ENCODE assay signal across 8 mouse cellular contexts in the genomic region with DNA sequence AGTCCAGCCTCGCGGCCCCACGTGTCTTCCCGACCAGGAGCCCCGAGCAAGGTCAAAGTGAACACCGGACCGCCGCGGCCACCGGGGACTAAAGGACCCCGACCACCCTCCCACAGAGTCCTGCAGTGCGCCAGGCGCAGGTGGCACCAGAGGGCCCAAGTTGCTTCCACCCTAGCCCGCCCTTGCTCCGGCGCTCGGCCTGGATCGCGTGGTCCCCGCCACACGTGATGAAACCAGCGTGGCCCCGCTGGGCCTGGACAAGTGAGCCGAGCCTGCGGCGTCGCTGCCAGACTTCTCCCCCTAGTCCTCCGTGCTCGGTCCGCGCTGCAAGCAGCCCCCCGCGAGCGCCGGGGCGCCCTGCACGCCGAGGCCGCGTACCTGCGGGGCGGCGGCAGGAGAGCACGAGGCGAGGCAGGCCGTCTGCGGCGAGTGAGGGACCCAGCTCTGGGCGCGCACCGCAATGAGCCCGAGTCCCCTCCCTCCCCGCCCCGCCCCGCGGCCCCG. TPM values are rescaled to one million over a fixed set of nuclear protein-coding genes. Genes with fewer than 3 reads are reported as not detected.
DNase-seq lines count a peak whose midpoint lies in the region; ATAC-seq and TF ChIP-seq lines count a peak whose summit lies in the region.

No protein-coding gene starts in this region.

- H3K27me3 ChIP-seq in G1E (ENCODE audit: insufficient read depth, low read length) = no peaks in the 10 kb centered on the region
- H3K27me3 ChIP-seq in erythroblast, embryonic 14.5 days (ENCODE audit: control insufficient read depth) = no peaks in the 10 kb centered on the region
- no peaks in the 10 kb centered on the region for H3K27me3 ChIP-seq in limb, embryonic 15.5 days
- no peaks in the 10 kb centered on the region for H3K27me3 ChIP-seq in neural tube, embryonic 14.5 days (ENCODE audit: control insufficient read depth, insufficient read depth, low read length)

- H3K9me3 ChIP-seq in G1E (replicated peaks) = no peaks in the 10 kb centered on the region
- H3K9me3 ChIP-seq in erythroblast, embryonic 14.5 days (ENCODE audit: control insufficient read depth, low read length) = no peaks in the 10 kb centered on the region
- H3K9me3 ChIP-seq in limb, embryonic 15.5 days = no peaks in the 10 kb centered on the region
- H3K9me3 ChIP-seq in neural tube, embryonic 14.5 days (ENCODE audit: control insufficient read depth, low read length) = no peaks in the 10 kb centered on the region

- peak overlapping the region; percentile 57 for H3K4me2 ChIP-seq in limb, embryonic 15.5 days
- peak overlapping the region; percentile 94 for H3K4me2 ChIP-seq in neural tube, embryonic 14.5 days (ENCODE audit: low read depth, low read length)

- H3K9ac ChIP-seq in limb, embryonic 15.5 days = peak overlapping the region; percentile 97
- peak overlapping the region; percentile 88 for H3K9ac ChIP-seq in neural tube, embryonic 14.5 days (replicated peaks; ENCODE audit: low read depth, low read length)

- TF ChIP-seq CTCF in layer of hippocampus, adult 2 months (conservative IDR thresholded peaks at IDR 0.05) = no peak
- TF ChIP-seq CTCF in G1E (IDR thresholded peaks at IDR 0.05; ENCODE audit: low read depth, low read length) = no peak

- peak; percentile 29 to 43 for DNase-seq in layer of hippocampus, adult 2 months (ENCODE audit: low spot score in 2 of 2)
- no peak for DNase-seq in layer of hippocampus, postnatal 14 days (ENCODE audit: low spot score in 2 of 2)
- DNase-seq in G1E (ENCODE audit: low spot score) = peak; percentile 47
- peak; percentile 78 to 83 for DNase-seq in heart, postnatal 10 days
- no peak for DNase-seq in thymus, postnatal 0 days (ENCODE audit: low spot score)

- intact Hi-C loops in heart, postnatal 10 days (cut with DNase I) = loop anchor here (1.0 to 5.0 kb wide), 5 partner anchors 35 to 295 kb away; partner anchors contain the start of genes Coq10b, Mob4, Rftn2 and Sf3b1

- no peak for ATAC-seq in G1E (ENCODE audit: extremely low read depth, insufficient number of reproducible peaks, low FRiP score, poor library complexity, severe bottlenecking)
- ATAC-seq in limb, embryonic 15.5 days (ENCODE audit: insufficient number of reproducible peaks, low FRiP score, low TSS enrichment, low read depth) = peak; percentile 9; the same call in 1 of the 2 replicates
- peak; percentile 64 for ATAC-seq in neural tube, embryonic 14.5 days (ENCODE audit: low read depth)

- under 1% methylated on average over 55 of the region's 57 CpGs for whole genome bisulfite sequencing in limb, embryonic 15.5 days
- WGBS in neural tube, embryonic 14.5 days = under 1% methylated on average over 48 of the region's 57 CpGs

- H3K36me3 ChIP-seq in G1E (replicated peaks) = peaks cover 60% of the 10 kb centered on the region
- peaks cover 47% of the 10 kb centered on the region for H3K36me3 ChIP-seq in erythroblast, embryonic 14.5 days (ENCODE audit: control insufficient read depth)
- H3K36me3 ChIP-seq in limb, embryonic 15.5 days = peaks cover 37% of the 10 kb centered on the region
- peaks cover 31% of the 10 kb centered on the region for H3K36me3 ChIP-seq in neural tube, embryonic 14.5 days (ENCODE audit: control insufficient read depth, insufficient read depth, low read length)

- H3K4me3 ChIP-seq in layer of hippocampus, adult 2 months = peak overlapping the region; percentile 99
- H3K4me3 ChIP-seq in G1E (ENCODE audit: low read depth, low read length) = peak overlapping the region; percentile 91
- H3K4me3 ChIP-seq in erythroblast, embryonic 14.5 days (replicated peaks) = peak overlapping the region; percentile 95
- H3K4me3 ChIP-seq in limb, embryonic 15.5 days = peak overlapping the region; percentile 99
- peak overlapping the region; percentile 94 for H3K4me3 ChIP-seq in neural tube, embryonic 14.5 days (ENCODE audit: low read depth, low read length)

- peak overlapping the region; percentile 97 for H3K27ac ChIP-seq in layer of hippocampus, adult 2 months
- H3K27ac ChIP-seq in limb, embryonic 15.5 days = peak overlapping the region; percentile 96
- peak overlapping the region; percentile 94 for H3K27ac ChIP-seq in neural tube, embryonic 14.5 days (ENCODE audit: low read depth, low read length)

- peaks cover 55% of the 10 kb centered on the region for H3K4me1 ChIP-seq in G1E (ENCODE audit: insufficient read depth, low read depth, low read length)
- H3K4me1 ChIP-seq in erythroblast, embryonic 14.5 days (ENCODE audit: control insufficient read depth) = peaks cover 72% of the 10 kb centered on the region
- H3K4me1 ChIP-seq in limb, embryonic 15.5 days = peaks cover 22% of the 10 kb centered on the region
- peaks cover 14% of the 10 kb centered on the region for H3K4me1 ChIP-seq in neural tube, embryonic 14.5 days (ENCODE audit: control insufficient read depth, insufficient read depth, low read length)

RNA-seq across cellular contexts. Expression of gene Hspe1, which starts 0.5 kb away (rescaled TPM):
- total RNA-seq in layer of hippocampus, adult 2 months (2021) = 10 to 100 TPM; 92.2 to 97.4 TPM
- total RNA-seq in layer of hippocampus, postnatal 14 days (2021) = 10 to 100 TPM; 95.2 to 98.3 TPM
- total RNA-seq in G1E (2014; fragmentation: Nextera tagmentation) (166 and 187 TPM in 2 replicates), G1E (2017) (638 and 797 TPM in 2 replicates)
- 121 and 163 TPM in 2 replicates for polyA plus RNA-seq in G1E (2012)
- 8.0 and 8.4 TPM in 2 replicates for polyA plus RNA-seq in erythroblast, embryonic 14.5 days (2012)
- 100 to 1,000 TPM; 123 to 130 TPM for total RNA-seq in heart, postnatal 10 days (2021)
- 267 and 321 TPM in 2 replicates for polyA plus RNA-seq in limb, embryonic 15.5 days (2015; fragmentation: Nextera tagmentation; extraction: Ambion mirVana)
- polyA plus RNA-seq in neural tube, embryonic 14.5 days (2014; fragmentation: Nextera tagmentation; extraction: Ambion mirVana) = 245 and 250 TPM in 2 replicates
- polyA plus RNA-seq in thymus, postnatal 0 days (2015; fragmentation: Nextera tagmentation; extraction: Ambion mirVana) = 316 and 385 TPM in 2 replicates

RNA-seq across cellular contexts. Expression of gene Hspd1, which starts 0.6 kb away (rescaled TPM):
- 100 to 1,000 TPM; 160 to 172 TPM for total RNA-seq in layer of hippocampus, adult 2 months (2021)
- total RNA-seq in layer of hippocampus, postnatal 14 days (2021) = 100 to 1,000 TPM; 173 to 192 TPM
- total RNA-seq in G1E (2014; fragmentation: Nextera tagmentation) = 273 and 291 TPM in 2 replicates
- 690 and 812 TPM in 2 replicates for total RNA-seq in G1E (2017)
- polyA plus RNA-seq in G1E (2012) = 89.2 and 116 TPM in 2 replicates
- polyA plus RNA-seq in erythroblast, embryonic 14.5 days (2012) = 1.9 and 2.1 TPM in 2 replicates
- 100 to 1,000 TPM; 352 to 382 TPM for total RNA-seq in heart, postnatal 10 days (2021)
- 298 and 308 TPM in 2 replicates for polyA plus RNA-seq in limb, embryonic 15.5 days (2015; fragmentation: Nextera tagmentation; extraction: Ambion mirVana)
- 230 and 233 TPM in 2 replicates for polyA plus RNA-seq in neural tube, embryonic 14.5 days (2014; fragmentation: Nextera tagmentation; extraction: Ambion mirVana)
- polyA plus RNA-seq in thymus, postnatal 0 days (2015; fragmentation: Nextera tagmentation; extraction: Ambion mirVana) = 258 and 291 TPM in 2 replicates

RNA-seq across cellular contexts. Expression of gene Coq10b, which starts 34.9 kb away (rescaled TPM):
- 10 to 100 TPM; 15.2 to 16.8 TPM for total RNA-seq in layer of hippocampus, adult 2 months (2021)
- total RNA-seq in layer of hippocampus, postnatal 14 days (2021) = 10 to 100 TPM; 19.8 to 22.6 TPM
- total RNA-seq in G1E (2014; fragmentation: Nextera tagmentation) (29.8 and 50.3 TPM in 2 replicates), G1E (2017) (36.2 and 48.2 TPM in 2 replicates)
- polyA plus RNA-seq in G1E (2012) = 3.6 and 4.7 TPM in 2 replicates
- polyA plus RNA-seq in erythroblast, embryonic 14.5 days (2012) = 1.0 and 1.5 TPM in 2 replicates
- 10 to 100 TPM; 34.8 to 38.7 TPM for total RNA-seq in heart, postnatal 10 days (2021)
- polyA plus RNA-seq in limb, embryonic 15.5 days (2015; fragmentation: Nextera tagmentation; extraction: Ambion mirVana) = 19.9 and 22.2 TPM in 2 replicates
- 32.5 and 33.9 TPM in 2 replicates for polyA plus RNA-seq in neural tube, embryonic 14.5 days (2014; fragmentation: Nextera tagmentation; extraction: Ambion mirVana)
- 18.6 and 19.9 TPM in 2 replicates for polyA plus RNA-seq in thymus, postnatal 0 days (2015; fragmentation: Nextera tagmentation; extraction: Ambion mirVana)

RNA-seq across cellular contexts. Expression of gene Mob4, which starts 43.6 kb away (rescaled TPM):
- 10 to 100 TPM; 56.8 to 59.4 TPM for total RNA-seq in layer of hippocampus, adult 2 months (2021)
- total RNA-seq in layer of hippocampus, postnatal 14 days (2021) = 10 to 100 TPM; 63.3 to 67.0 TPM
- 65.2 and 69.4 TPM in 2 replicates for total RNA-seq in G1E (2014; fragmentation: Nextera tagmentation)
- 98.7 and 124 TPM in 2 replicates for total RNA-seq in G1E (2017)
- 7.7 TPM in 2 replicates for polyA plus RNA-seq in G1E (2012)
- polyA plus RNA-seq in erythroblast, embryonic 14.5 days (2012) = 0.29 and 0.73 TPM in 2 replicates
- total RNA-seq in heart, postnatal 10 days (2021) = 10 to 100 TPM; 43.2 to 46.2 TPM
- 134 and 138 TPM in 2 replicates for polyA plus RNA-seq in limb, embryonic 15.5 days (2015; fragmentation: Nextera tagmentation; extraction: Ambion mirVana)
- 189 and 204 TPM in 2 replicates for polyA plus RNA-seq in neural tube, embryonic 14.5 days (2014; fragmentation: Nextera tagmentation; extraction: Ambion mirVana)
- 127 and 149 TPM in 2 replicates for polyA plus RNA-seq in thymus, postnatal 0 days (2015; fragmentation: Nextera tagmentation; extraction: Ambion mirVana)

Comparison
In these comparisons a context has a peak if more than half of its experiments do, and no peak if none do; other contexts are left out.
1. DNase-seq: peak in layer of hippocampus, adult 2 months (2 of 2), G1E (single experiment) and heart, postnatal 10 days (2 of 2); none in layer of hippocampus, postnatal 14 days (0 of 2) and thymus, postnatal 0 days (single experiment).
2. RNA of gene Hspe1, which starts 0.5 kb away (polyA plus RNA-seq): 267 to 321 TPM in limb, embryonic 15.5 days, 316 to 385 TPM in thymus, postnatal 0 days, 245 to 250 TPM in neural tube, embryonic 14.5 days and 121 to 163 TPM in G1E; 8.0 to 8.4 TPM in erythroblast, embryonic 14.5 days; every median in the first group is over 10 times any median in the second.
3. RNA of gene Hspd1, which starts 0.6 kb away (polyA plus RNA-seq): 298 to 308 TPM in limb, embryonic 15.5 days, 258 to 291 TPM in thymus, postnatal 0 days, 230 to 233 TPM in neural tube, embryonic 14.5 days and 89.2 to 116 TPM in G1E; 1.9 to 2.1 TPM in erythroblast, embryonic 14.5 days; every median in the first group is over 10 times any median in the second.
4. Peak in every context shown above with its lines, with median percentiles within 50 percentile points of each other: H3K27ac ChIP-seq and H3K4me3 ChIP-seq.